Mouse (Mus musculus) testis, adult 2 months (tissue): ENCODE measurements at regions not wholly inside any gene's neighbourhood (a gene's known extent, or its start where the extent isn't known, plus 50 kb on each side); places are given as distances from the start of the nearest gene placed in this dataset.

ENCODE experiments used
- H3K27ac ChIP-seq: fragments of 200-500 bp; 2 replicates; pipeline ENCODE4 v1.5.1; 2012; ENCODE audit warnings: low read depth, low read length; ENCODE audit not compliant: control insufficient read depth, insufficient read depth
- H3K27me3 ChIP-seq: fragments of 200-500 bp; 2 replicates; pipeline ENCODE4 v1.6.1; 2012; ENCODE audit warnings: mild to moderate bottlenecking, low read length, moderate library complexity; ENCODE audit not compliant: control insufficient read depth, insufficient read depth
- H3K36me3 ChIP-seq: fragments of 200-500 bp; 2 replicates; pipeline ENCODE4 v1.6.1; 2012; ENCODE audit warnings: mild to moderate bottlenecking, low read length; ENCODE audit not compliant: control insufficient read depth, insufficient read depth
- H3K4me1 ChIP-seq: fragments of 200-500 bp; 2 replicates; pipeline ENCODE4 v1.6.1; 2012; ENCODE audit warnings: low read length; ENCODE audit not compliant: control insufficient read depth, insufficient read depth
- H3K4me3 ChIP-seq: fragments of 200-500 bp; 2 replicates; pipeline ENCODE4 v1.5.1; 2012; ENCODE audit warnings: low read depth, mild to moderate bottlenecking, low read length, moderate library complexity, mixed read lengths; ENCODE audit not compliant: control insufficient read depth
- CTCF ChIP-seq: fragments of 200-500 bp; IDR thresholded peaks from 2 replicates; pipeline ENCODE4 v1.5.1; 2012; ENCODE audit warnings: low read depth, mild to moderate bottlenecking, inconsistent platforms, low read length, moderate library complexity; ENCODE audit not compliant: control insufficient read depth, insufficient read depth, insufficient replicate concordance
- POLR2A ChIP-seq: fragments of 200-500 bp; IDR thresholded peaks from 2 replicates; pipeline ENCODE4 v1.6.1; 2012; ENCODE audit warnings: low read depth, mild to moderate bottlenecking, inconsistent platforms, low read length, moderate library complexity; ENCODE audit not compliant: control insufficient read depth

- Histone ChIP-seq H3K4me3 (no peak overlapping the region), H3K36me3 (no peaks in the 10 kb centered on the region), H3K27me3 (no peaks in the 10 kb centered on the region), H3K4me1 (no peaks in the 10 kb centered on the region), H3K27ac (no peak overlapping the region)
- TF ChIP-seq CTCF (no peak), POLR2A (no peak)
Measured at GRCm38 (mm10) chr6:117622946-117623345, 218.0 kb upstream of the Zfp637 start.

GRCm38 (mm10) chr6:117625716-117626115, 215.3 kb upstream of the Zfp637 start:
- no peaks in the 10 kb centered on the region for H3K27me3 ChIP-seq
- H3K4me3 ChIP-seq = no peak overlapping the region
- H3K4me1 ChIP-seq = no peaks in the 10 kb centered on the region
- no peak overlapping the region for H3K27ac ChIP-seq
- no peaks in the 10 kb centered on the region for H3K36me3 ChIP-seq
- TF ChIP-seq POLR2A (no peak), CTCF (no peak)

- Histone ChIP-seq H3K36me3 (no peaks in the 10 kb centered on the region), H3K27me3 (no peaks in the 10 kb centered on the region), H3K4me1 (no peaks in the 10 kb centered on the region), H3K4me3 (no peak overlapping the region), H3K27ac (no peak overlapping the region)
- TF ChIP-seq POLR2A (no peak), CTCF (no peak)
Measured at GRCm38 (mm10) chr6:117627461-117627860, 213.5 kb upstream of the Zfp637 start.

DNA sequence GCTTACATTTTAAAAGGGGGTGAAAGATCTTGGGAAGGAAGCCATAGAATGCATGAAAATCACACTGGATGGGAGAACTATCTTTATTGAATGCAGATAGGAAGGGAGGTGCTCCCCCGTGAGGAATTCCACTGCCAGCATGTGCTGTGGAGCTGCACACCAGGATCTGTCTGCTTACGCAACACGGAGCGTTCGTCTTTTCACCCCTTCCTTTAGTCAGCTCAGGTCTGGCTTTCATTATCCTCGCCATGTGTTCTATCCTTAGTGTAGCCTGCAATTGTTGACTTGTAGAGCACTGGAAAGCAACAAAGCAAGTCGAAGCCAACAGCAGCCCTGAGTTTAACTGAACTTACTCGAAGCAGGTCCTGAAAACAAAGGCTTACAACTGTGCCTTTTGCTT, 194.4 kb upstream of the Zfp637 start:
- no peak overlapping the region for H3K27ac ChIP-seq
- no peaks in the 10 kb centered on the region for H3K27me3 ChIP-seq
- TF ChIP-seq CTCF (no peak), POLR2A (no peak)
- no peaks in the 10 kb centered on the region for H3K36me3 ChIP-seq
- no peaks in the 10 kb centered on the region for H3K4me1 ChIP-seq
- no peak overlapping the region for H3K4me3 ChIP-seq

GRCm38 (mm10) chr6:117650541-117650940, 190.4 kb upstream of the Zfp637 start:
- TF ChIP-seq POLR2A = no peak
- no peak for TF ChIP-seq CTCF
- Histone ChIP-seq H3K27me3 (no peaks in the 10 kb centered on the region), H3K4me3 (no peak overlapping the region), H3K4me1 (no peaks in the 10 kb centered on the region; the same call in 1 of the 2 replicates), H3K36me3 (no peaks in the 10 kb centered on the region), H3K27ac (no peak overlapping the region)

DNA sequence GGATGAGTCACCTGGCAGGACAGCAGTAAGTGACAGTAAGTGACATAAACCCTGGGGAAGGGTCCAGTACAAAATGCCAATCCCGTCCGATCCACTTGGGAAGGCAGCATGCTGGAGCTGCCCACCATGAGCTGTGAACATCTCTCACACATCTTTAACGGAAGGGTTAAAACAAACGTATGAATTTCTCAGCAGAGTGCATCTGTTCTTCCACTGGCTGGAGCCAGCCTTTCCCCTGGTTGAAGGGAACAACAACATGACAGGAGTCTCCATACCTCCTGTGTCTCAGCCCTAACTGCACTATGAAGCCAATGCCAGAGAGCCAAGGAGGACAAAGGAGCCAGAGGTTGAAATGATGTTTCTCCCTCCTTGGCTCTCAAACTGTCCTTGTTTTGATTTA, 189.4 kb upstream of the Zfp637 start:
- H3K27me3 ChIP-seq = no peaks in the 10 kb centered on the region
- no peak overlapping the region for H3K27ac ChIP-seq
- TF ChIP-seq POLR2A (no peak), CTCF (no peak)
- no peaks in the 10 kb centered on the region; the same call in 1 of the 2 replicates for H3K4me1 ChIP-seq
- no peak overlapping the region for H3K4me3 ChIP-seq
- H3K36me3 ChIP-seq = no peaks in the 10 kb centered on the region

GRCm38 (mm10) chr6:117652012-117652411, 189.0 kb upstream of the Zfp637 start:
- Histone ChIP-seq H3K36me3 (no peaks in the 10 kb centered on the region), H3K4me3 (no peak overlapping the region), H3K27ac (no peak overlapping the region), H3K27me3 (no peaks in the 10 kb centered on the region), H3K4me1 (no peaks in the 10 kb centered on the region; the same call in 1 of the 2 replicates)
- TF ChIP-seq POLR2A (no peak), CTCF (no peak)

- no peak overlapping the region for H3K4me3 ChIP-seq
- no peak for TF ChIP-seq CTCF
- no peak overlapping the region for H3K27ac ChIP-seq
Measured at GRCm38 (mm10) chr6:117652917-117653316, 188.1 kb upstream of the Zfp637 start.

More at GRCm38 (mm10) chr6:117652917-117653316, 188.1 kb upstream of the Zfp637 start:
- Histone ChIP-seq H3K36me3 (no peaks in the 10 kb centered on the region), H3K4me1 (no peaks in the 10 kb centered on the region; the same call in 1 of the 2 replicates), H3K27me3 (no peaks in the 10 kb centered on the region)
